Mouse (Mus musculus): ENCODE data around the gene Dgka. TPM values are rescaled to one million over a fixed set of nuclear protein-coding genes. Genes with fewer than 3 reads are reported as not detected.

The Dgka gene
- polyA plus RNA-seq, 1 experiment from 2014 or later: 14.6 TPM

GRCm38 (mm10) chr10:128780200-128780599 is 35.5 kb upstream of the Dgka start:
- Histone ChIP-seq H3K27ac (replicated peaks) (no peak overlapping the region; the same call in 1 of the 2 replicates), H3K9ac (ENCODE audit: low read length) (no peak overlapping the region), H3K4me3 (ENCODE audit: low read depth, low read length) (no peak overlapping the region), H3K4me1 (replicated peaks; ENCODE audit: control insufficient read depth, insufficient read depth) (no peaks in the 10 kb centered on the region), H3K27me3 (ENCODE audit: control insufficient read depth, insufficient read depth, low read length) (no peaks in the 10 kb centered on the region), H3K4me2 (replicated peaks; ENCODE audit: low read depth) (no peak overlapping the region), H3K36me3 (ENCODE audit: control insufficient read depth, insufficient read depth, low read length) (no peaks in the 10 kb centered on the region), H3K9me3 (ENCODE audit: control insufficient read depth, low read length) (no peaks in the 10 kb centered on the region)
- 93% methylated on average over 1 of the region's 1 CpGs for WGBS
- ATAC-seq (ENCODE audit: low FRiP score, low TSS enrichment): no peak
- TF ChIP-seq CTCF (IDR thresholded peaks at IDR 0.05; ENCODE audit: low read depth): no peak
- no peak for TF ChIP-seq EP300 (optimal IDR thresholded peaks at IDR 0.05)
- DNase-seq (ENCODE audit: low spot score): no peak

DNA sequence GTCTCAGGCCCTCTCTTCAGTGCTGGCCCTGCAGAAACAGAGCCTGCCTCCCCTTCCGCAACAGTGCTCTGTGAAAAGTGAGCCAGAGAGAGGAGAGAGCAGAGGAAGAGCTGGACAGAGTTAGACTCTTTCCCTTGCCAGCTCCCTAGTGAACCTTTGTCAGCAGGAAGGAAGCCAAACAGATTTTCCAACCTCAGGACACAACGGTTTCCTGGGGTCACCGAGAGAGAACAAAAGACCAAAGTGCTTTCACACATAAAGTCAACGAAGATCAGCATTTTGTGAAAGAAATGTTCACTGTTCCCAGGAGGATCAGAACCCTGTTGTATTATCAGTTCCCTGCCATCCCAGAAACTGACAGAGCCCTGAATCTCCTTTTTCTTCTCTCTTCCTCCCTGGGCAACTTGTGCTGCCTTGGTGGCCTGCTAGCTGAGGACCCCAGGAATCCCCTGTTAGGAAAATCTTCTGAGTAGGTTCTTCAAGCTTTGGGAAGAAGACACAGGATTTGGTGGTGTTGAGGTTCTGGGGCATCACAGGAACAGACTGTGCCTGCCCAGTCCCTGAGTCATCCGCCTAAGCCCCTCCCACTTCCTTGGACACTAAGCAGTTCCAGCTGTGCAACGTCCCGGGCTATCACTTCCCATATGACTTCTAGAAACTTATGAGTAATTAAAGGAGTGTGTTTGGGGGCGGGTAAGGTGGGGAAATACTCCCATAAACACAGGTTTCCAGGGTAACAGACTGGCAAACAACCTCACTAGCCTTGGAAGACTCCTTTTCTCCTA is 34.5 kb upstream of the Dgka start:
- no peaks in the 10 kb centered on the region for H3K27me3 ChIP-seq (ENCODE audit: control insufficient read depth, insufficient read depth, low read length)
- no peak overlapping the region for H3K4me2 ChIP-seq (replicated peaks; ENCODE audit: low read depth)
- no peaks in the 10 kb centered on the region for H3K36me3 ChIP-seq (ENCODE audit: control insufficient read depth, insufficient read depth, low read length)
- TF ChIP-seq EP300 (optimal IDR thresholded peaks at IDR 0.05): no peak
- TF ChIP-seq CTCF (IDR thresholded peaks at IDR 0.05; ENCODE audit: low read depth): no peak
- ATAC-seq (ENCODE audit: low FRiP score, low TSS enrichment): peak; percentile 95
- 0 out of 2 replicates have a peak overlapping the region, but pooled peaks have one; percentile 23 for H3K9ac ChIP-seq (ENCODE audit: low read length)
- peak overlapping the region; percentile 84 for H3K27ac ChIP-seq (replicated peaks)
- DNase-seq (ENCODE audit: low spot score): peak; percentile 70
- H3K4me1 ChIP-seq (replicated peaks; ENCODE audit: control insufficient read depth, insufficient read depth): no peaks in the 10 kb centered on the region
- H3K9me3 ChIP-seq (ENCODE audit: control insufficient read depth, low read length): no peaks in the 10 kb centered on the region
- H3K4me3 ChIP-seq (ENCODE audit: low read depth, low read length): no peak overlapping the region
- 14% methylated on average over 8 of the region's 8 CpGs for WGBS

DNA sequence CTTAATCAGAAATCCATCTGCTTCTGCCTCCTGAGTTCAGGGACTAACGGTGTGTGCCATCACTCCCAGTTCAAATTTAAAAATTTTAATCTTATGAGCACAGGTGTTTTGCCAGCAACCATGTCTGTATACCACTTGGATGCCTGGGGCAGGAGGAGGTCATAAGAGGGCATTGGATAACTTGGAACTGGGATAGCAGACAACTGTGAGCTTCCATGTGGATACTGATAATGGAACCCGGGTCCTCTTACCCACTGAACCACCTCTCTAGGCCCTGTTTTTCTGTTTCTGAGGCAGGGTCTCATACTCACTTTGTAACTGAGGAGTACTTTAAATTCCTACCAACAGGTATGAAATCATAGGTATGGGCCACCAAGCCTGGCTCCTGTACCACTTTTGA is 33.8 kb upstream of the Dgka start:
- Histone ChIP-seq H3K27me3 (ENCODE audit: control insufficient read depth, insufficient read depth, low read length) (no peaks in the 10 kb centered on the region), H3K36me3 (ENCODE audit: control insufficient read depth, insufficient read depth, low read length) (no peaks in the 10 kb centered on the region), H3K4me3 (ENCODE audit: low read depth, low read length) (no peak overlapping the region), H3K27ac (replicated peaks) (peak overlapping the region; percentile 84), H3K4me2 (replicated peaks; ENCODE audit: low read depth) (no peak overlapping the region), H3K4me1 (replicated peaks; ENCODE audit: control insufficient read depth, insufficient read depth) (no peaks in the 10 kb centered on the region), H3K9ac (ENCODE audit: low read length) (no peak overlapping the region), H3K9me3 (ENCODE audit: control insufficient read depth, low read length) (no peaks in the 10 kb centered on the region)
- ATAC-seq (ENCODE audit: low FRiP score, low TSS enrichment) (no peak), DNase-seq (ENCODE audit: low spot score) (no peak)
- TF ChIP-seq EP300 (optimal IDR thresholded peaks at IDR 0.05): no peak
- TF ChIP-seq CTCF (IDR thresholded peaks at IDR 0.05; ENCODE audit: low read depth): no peak
- 93% methylated on average over 2 of the region's 2 CpGs for WGBS

GRCm38 (mm10) chr10:128773685-128774084 is 29.0 kb upstream of the Dgka start:
- WGBS: 26% methylated on average over 5 of the region's 5 CpGs
- no peak for ATAC-seq (ENCODE audit: low FRiP score, low TSS enrichment)

DNA sequence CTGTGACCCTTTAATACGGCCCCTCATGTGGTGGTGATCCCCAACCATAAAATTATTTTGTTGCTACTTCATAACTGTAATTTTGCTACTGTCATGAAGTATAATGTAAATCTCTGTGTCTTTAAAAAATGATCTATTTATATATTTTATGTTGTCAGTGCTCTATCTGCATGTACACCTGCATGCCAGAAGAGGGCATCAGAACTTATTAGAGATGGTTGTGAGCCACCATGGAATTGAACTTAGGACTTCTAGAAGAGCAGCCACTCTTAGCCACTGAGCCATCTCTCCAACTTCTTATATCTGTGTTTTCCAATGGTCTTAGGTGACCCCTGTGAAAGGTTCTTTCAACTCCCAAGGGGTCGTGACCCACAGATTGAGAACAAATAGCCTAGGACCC is 28.2 kb upstream of the Dgka start:
- Histone ChIP-seq H3K9me3 (ENCODE audit: control insufficient read depth, low read length) (no peaks in the 10 kb centered on the region), H3K4me2 (replicated peaks; ENCODE audit: low read depth) (no peak overlapping the region), H3K36me3 (ENCODE audit: control insufficient read depth, insufficient read depth, low read length) (no peaks in the 10 kb centered on the region), H3K9ac (ENCODE audit: low read length) (no peak overlapping the region), H3K27me3 (ENCODE audit: control insufficient read depth, insufficient read depth, low read length) (no peaks in the 10 kb centered on the region), H3K4me3 (ENCODE audit: low read depth, low read length) (no peak overlapping the region), H3K4me1 (replicated peaks; ENCODE audit: control insufficient read depth, insufficient read depth) (no peaks in the 10 kb centered on the region), H3K27ac (replicated peaks) (no peak overlapping the region)
- DNase-seq (ENCODE audit: low spot score): no peak
- WGBS: 88% methylated on average over 2 of the region's 2 CpGs
- TF ChIP-seq EP300 (optimal IDR thresholded peaks at IDR 0.05) (no peak), CTCF (IDR thresholded peaks at IDR 0.05; ENCODE audit: low read depth) (peak; percentile 62)
- no peak for ATAC-seq (ENCODE audit: low FRiP score, low TSS enrichment)

More at GRCm38 (mm10) chr10:128773685-128774084, 29.0 kb upstream of the Dgka start:
- Histone ChIP-seq H3K9me3 (ENCODE audit: control insufficient read depth, low read length) (no peaks in the 10 kb centered on the region), H3K27ac (replicated peaks) (no peak overlapping the region), H3K9ac (ENCODE audit: low read length) (no peak overlapping the region), H3K27me3 (ENCODE audit: control insufficient read depth, insufficient read depth, low read length) (no peaks in the 10 kb centered on the region), H3K4me3 (ENCODE audit: low read depth, low read length) (no peak overlapping the region), H3K36me3 (ENCODE audit: control insufficient read depth, insufficient read depth, low read length) (no peaks in the 10 kb centered on the region), H3K4me2 (replicated peaks; ENCODE audit: low read depth) (no peak overlapping the region), H3K4me1 (replicated peaks; ENCODE audit: control insufficient read depth, insufficient read depth) (no peaks in the 10 kb centered on the region)
- no peak for DNase-seq (ENCODE audit: low spot score)
- TF ChIP-seq CTCF (IDR thresholded peaks at IDR 0.05; ENCODE audit: low read depth): peak; percentile 66
- TF ChIP-seq EP300 (optimal IDR thresholded peaks at IDR 0.05): no peak

DNA sequence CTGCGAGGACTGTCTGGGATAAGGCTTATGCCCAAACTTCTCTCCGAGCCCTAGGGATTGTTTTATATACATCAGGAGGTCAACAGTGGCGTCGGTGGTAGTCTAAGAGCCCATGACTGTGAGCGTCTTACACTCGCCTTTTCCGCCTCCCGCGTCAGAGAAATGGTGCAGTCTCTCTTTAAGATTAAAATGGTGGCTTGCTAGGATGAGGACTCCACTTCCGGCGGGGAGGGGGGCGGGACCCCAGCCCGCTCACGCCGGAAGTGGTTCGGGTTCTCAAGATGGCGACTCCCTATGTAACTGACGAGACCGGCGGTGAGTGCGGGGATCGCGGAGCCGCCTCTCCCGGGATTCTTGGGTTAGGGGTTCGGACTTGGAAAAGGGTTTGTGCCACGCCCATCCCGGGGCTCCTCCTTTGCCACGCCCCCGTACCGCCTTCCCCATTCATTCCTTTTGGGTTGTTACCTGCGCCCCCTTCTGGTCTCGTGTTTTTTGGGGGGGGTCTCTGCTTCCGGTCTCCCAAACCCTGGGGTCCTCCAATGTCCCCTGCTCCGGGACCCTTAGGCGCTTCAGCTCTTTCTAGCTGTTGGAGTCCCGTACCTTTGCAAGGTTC is 3.7 kb upstream of the Dgka start:
- Histone ChIP-seq H3K27ac (replicated peaks) (peak overlapping the region; percentile 99), H3K4me2 (replicated peaks; ENCODE audit: low read depth) (peak overlapping the region; percentile 88), H3K27me3 (ENCODE audit: control insufficient read depth, insufficient read depth, low read length) (no peaks in the 10 kb centered on the region), H3K36me3 (ENCODE audit: control insufficient read depth, insufficient read depth, low read length) (peaks cover 2% of the 10 kb centered on the region; the same call in 1 of the 2 replicates), H3K4me3 (ENCODE audit: low read depth, low read length) (peak overlapping the region; percentile 93), H3K9me3 (ENCODE audit: control insufficient read depth, low read length) (no peaks in the 10 kb centered on the region), H3K9ac (ENCODE audit: low read length) (peak overlapping the region; percentile 82), H3K4me1 (replicated peaks; ENCODE audit: control insufficient read depth, insufficient read depth) (no peaks in the 10 kb centered on the region; the same call in 1 of the 2 replicates)
- TF ChIP-seq EP300 (optimal IDR thresholded peaks at IDR 0.05): peak; percentile 80
- peak; percentile 62 for TF ChIP-seq CTCF (IDR thresholded peaks at IDR 0.05; ENCODE audit: low read depth)
- ATAC-seq (ENCODE audit: low FRiP score, low TSS enrichment) (peak; percentile 82), DNase-seq (ENCODE audit: low spot score) (peak; percentile 91)
- WGBS: 0% methylated on average over 36 of the region's 37 CpGs
